Mouse (Mus musculus) lung, adult 18-20 months (tissue): ENCODE measurements around the gene Nup98.

Experiments
- DNase-seq, 2 experiments: peaks; one replicate each; pipeline ENCODE4 v3.0.0; 2022; ENCODE audit warnings: mixed read lengths in 2 of 2

The Nup98 gene

GRCm38 (mm10) chr7:102229814-102230213 lies 19.8 kb upstream of the Nup98 start:
- DNase-seq = peak; percentile 34 to 44

- peak in 1 of 2 experiments; percentile 33 for DNase-seq
Observed at GRCm38 (mm10) chr7:102228049-102228670, 18.2 kb upstream of the Nup98 start.

GRCm38 (mm10) chr7:102226051-102226450 lies 16.1 kb upstream of the Nup98 start:
- no peak for DNase-seq

- DNase-seq = peak; percentile 66 to 77
Observed at GRCm38 (mm10) chr7:102223883-102224738, 14.1 kb upstream of the Nup98 start.

- DNase-seq = peak; percentile 82 to 88
Observed at GRCm38 (mm10) chr7:102222830-102223556, 13.0 kb upstream of the Nup98 start.

GRCm38 (mm10) chr7:102222336-102222735 lies 12.4 kb upstream of the Nup98 start:
- DNase-seq = peak; percentile 44 to 74

- no peak for DNase-seq
Observed at GRCm38 (mm10) chr7:102221899-102222298, 11.9 kb upstream of the Nup98 start.

GRCm38 (mm10) chr7:102211071-102211470 lies 1.1 kb upstream of the Nup98 start:
- no peak for DNase-seq

GRCm38 (mm10) chr7:102208806-102209363 lies 1.1 kb downstream of the Nup98 start:
- no peak for DNase-seq

- DNase-seq = no peak
Observed at GRCm38 (mm10) chr7:102205646-102206045, 4.3 kb downstream of the Nup98 start.

GRCm38 (mm10) chr7:102204296-102204857 lies 5.6 kb downstream of the Nup98 start:
- DNase-seq = no peak

GRCm38 (mm10) chr7:102200996-102201785 lies 8.8 kb downstream of the Nup98 start:
- peak in 1 of 2 experiments; percentile 33 for DNase-seq

GRCm38 (mm10) chr7:102200576-102200975 lies 9.4 kb downstream of the Nup98 start:
- no peak for DNase-seq

- DNase-seq = no peak
Observed at GRCm38 (mm10) chr7:102192356-102192755, 17.6 kb downstream of the Nup98 start.

- DNase-seq = no peak
Observed at GRCm38 (mm10) chr7:102183849-102184248, 26.1 kb downstream of the Nup98 start.

GRCm38 (mm10) chr7:102170300-102170699 lies 39.7 kb downstream of the Nup98 start:
- DNase-seq = no peak

- no peak for DNase-seq
Observed at GRCm38 (mm10) chr7:102153691-102154090, 56.3 kb downstream of the Nup98 start.

GRCm38 (mm10) chr7:102137898-102138297 lies 72.1 kb downstream of the Nup98 start:
- DNase-seq = no peak

GRCm38 (mm10) chr7:102137464-102137863 lies 72.5 kb downstream of the Nup98 start:
- DNase-seq = no peak

GRCm38 (mm10) chr7:102132395-102132794 lies 77.6 kb downstream of the Nup98 start:
- peak in 1 of 2 experiments; percentile 38 for DNase-seq

- DNase-seq = no peak
Observed at GRCm38 (mm10) chr7:102120326-102120725, 89.7 kb downstream of the Nup98 start.

GRCm38 (mm10) chr7:102117382-102117781 lies 92.6 kb downstream of the Nup98 start:
- DNase-seq = no peak
